Mouse (Mus musculus) hindbrain, embryonic 16.5 days (tissue): Measurements from ENCODE around the gene Pycard. TPM values are rescaled to one million over a fixed set of nuclear protein-coding genes. Genes with fewer than 3 reads are reported as not detected.
"Not testable (repeated sequence)": the region's sequence is repeated elsewhere in the genome, so short reads cannot be mapped to it uniquely, and the experiment has no call there.

Experiments used
- ATAC-seq: fragments of 200-750 bp; cut with Nextera tagmentation; 2 replicates; pipeline ENCODE4 v1.8.0; 2017; ENCODE audit warnings: moderate TSS enrichment, moderate library complexity
- H3K27ac ChIP-seq: fragments of 300-500 bp; sonication (generic); 2 replicates; pipeline ENCODE4 v1.5.1; 2014; ENCODE audit warnings: low read depth, mild to moderate bottlenecking, control low read depth, low read length, moderate library complexity
- H3K27me3 ChIP-seq: fragments of 300-500 bp; sonication (generic); replicated peaks from 2 replicates; pipeline ENCODE4 v1.6.1; 2014; ENCODE audit warnings: low read length; ENCODE audit not compliant: control insufficient read depth, insufficient read depth
- H3K36me3 ChIP-seq: fragments of 300-500 bp; sonication (generic); 2 replicates; pipeline ENCODE4 v1.6.1; 2014; ENCODE audit warnings: mild to moderate bottlenecking, low read length, moderate library complexity, mixed read lengths; ENCODE audit not compliant: control insufficient read depth, insufficient read depth
- H3K4me1 ChIP-seq: fragments of 300-500 bp; sonication (generic); 2 replicates; pipeline ENCODE4 v1.6.1; 2014; ENCODE audit warnings: low read depth, low read length; ENCODE audit not compliant: control insufficient read depth, insufficient read depth
- H3K4me2 ChIP-seq: fragments of 300-500 bp; sonication (generic); 2 replicates; pipeline ENCODE4 v1.6.1; 2014; ENCODE audit warnings: mild to moderate bottlenecking, low read length, control low read depth, moderate library complexity
- H3K4me3 ChIP-seq: fragments of 300-500 bp; sonication (generic); 2 replicates; pipeline ENCODE4 v1.5.1; 2014; ENCODE audit warnings: mild to moderate bottlenecking, low read length, control low read depth, moderate library complexity
- H3K9ac ChIP-seq: fragments of 300-500 bp; sonication (generic); 2 replicates; pipeline ENCODE4 v1.6.1; 2014; ENCODE audit warnings: low read depth, mild to moderate bottlenecking, control low read depth, low read length, moderate library complexity
- H3K9me3 ChIP-seq: fragments of 300-500 bp; sonication (generic); 2 replicates; pipeline ENCODE4 v1.6.1; 2014; ENCODE audit warnings: mild to moderate bottlenecking, low read length, moderate library complexity; ENCODE audit not compliant: control insufficient read depth
- WGBS: fragments of 180-500 bp; shearing (Covaris S2); extraction: QIAGEN DNeasy Blood & Tissue Kit; methylation state at CpG from one replicate; pipeline ENCODE4 v1.1.7; 2014; 5-methylcytosine and 5-hydroxymethylcytosine counted together
- polyA plus RNA-seq: library from polyadenylated mRNA; unstranded; fragments of >200 nt; fragmentation: Nextera tagmentation; extraction: Ambion mirVana; gene quantifications from 2 replicates; pipeline ENCODE4 v1.2.1, GENCODE M21; 2015

Gene Pycard
- polyA plus RNA-seq = 7.3 and 9.3 TPM in 2 replicates

DNA sequence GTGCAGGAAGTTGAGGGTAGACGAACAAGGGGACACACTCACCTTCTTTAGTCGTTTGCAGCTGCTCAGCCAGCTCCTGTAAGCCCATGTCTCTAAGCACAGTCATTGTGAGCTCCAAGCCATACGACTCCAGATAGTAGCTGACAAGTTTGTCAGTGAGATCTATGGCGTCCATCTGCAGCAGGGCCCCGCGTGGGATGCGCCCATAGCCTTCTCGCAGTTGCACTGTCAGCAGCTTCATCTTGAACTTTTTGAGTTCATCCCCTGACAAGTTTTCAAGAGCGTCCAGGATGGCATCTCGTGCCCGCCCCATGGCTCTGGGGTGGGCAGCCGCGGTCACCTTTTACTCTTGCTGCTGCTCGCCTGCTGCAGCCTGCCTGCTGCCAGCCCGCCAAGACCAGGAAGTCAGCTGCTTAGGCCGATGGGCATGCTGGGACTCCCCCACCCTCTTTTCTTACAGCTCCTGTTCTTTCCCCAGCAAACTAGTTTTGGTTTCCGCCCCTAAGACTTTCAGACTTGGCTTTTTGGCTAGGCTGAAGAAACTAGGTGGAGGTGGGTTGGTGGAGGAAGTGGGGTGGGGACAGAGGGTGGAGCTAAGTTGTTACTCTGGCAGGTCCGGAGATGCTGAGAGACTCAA is at the start of gene Pycard:
Gene Pycard (minus strand): TSS at position 527 of the 637 bp plus-strand sequence.
- Histone ChIP-seq H3K4me3 (peak within 1 kb of the TSS; percentile 14; the same call in 1 of the 2 replicates), H3K4me2 (peak within 1 kb of the TSS; percentile 47), H3K36me3 (peaks cover 7% of the 10 kb centered on the region; the same call in 1 of the 2 replicates), H3K9me3 (no peaks in the 10 kb centered on the region), H3K27me3 (no peaks in the 10 kb centered on the region), H3K4me1 (no peaks in the 10 kb centered on the region), H3K9ac (peak within 1 kb of the TSS; percentile 43; the same call in 1 of the 2 replicates), H3K27ac (no peak within 1 kb of the TSS)
- WGBS = 23% methylated on average over 18 of the region's 18 CpGs
- ATAC-seq = peak; percentile 29; the same call in 1 of the 2 replicates

DNA sequence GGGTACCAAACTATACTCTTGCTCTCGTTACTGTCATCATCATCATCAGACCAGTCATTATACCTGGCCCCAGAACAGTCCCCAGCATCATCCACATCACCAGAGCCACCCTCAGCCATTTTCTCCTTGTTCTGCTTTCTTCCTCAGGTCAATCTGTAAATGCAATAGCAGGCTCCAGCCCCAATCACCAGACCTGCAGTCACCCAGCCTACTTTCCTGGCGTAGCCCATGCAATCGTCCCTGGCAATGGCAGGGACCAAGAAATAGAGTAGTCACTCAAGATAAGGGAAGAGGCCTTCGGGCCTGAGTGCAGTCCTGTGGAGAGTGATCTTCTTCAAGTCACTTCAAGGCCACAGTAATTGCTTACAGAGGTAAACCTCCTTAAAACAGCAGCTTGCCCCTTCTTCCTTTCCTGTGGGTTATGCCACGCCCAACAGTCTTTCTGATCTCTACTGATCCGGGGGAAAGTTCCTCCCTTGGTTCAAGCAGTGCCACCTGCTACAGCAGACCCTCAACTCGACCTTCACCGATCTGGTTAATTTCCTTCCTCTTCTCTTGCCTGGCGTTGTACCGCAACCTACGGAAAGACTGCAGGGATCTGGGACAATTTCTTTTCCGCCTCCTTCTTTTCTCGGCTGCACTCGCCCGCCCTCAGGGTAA is 48.6 kb upstream of the Pycard start:
- not testable (repeated sequence) for H3K27me3 ChIP-seq, H3K9me3 ChIP-seq, H3K4me1 ChIP-seq, H3K4me2 ChIP-seq, H3K4me3 ChIP-seq, H3K27ac ChIP-seq, H3K36me3 ChIP-seq, H3K9ac ChIP-seq, ATAC-seq
- WGBS = 85% methylated on average over 15 of the region's 15 CpGs

DNA sequence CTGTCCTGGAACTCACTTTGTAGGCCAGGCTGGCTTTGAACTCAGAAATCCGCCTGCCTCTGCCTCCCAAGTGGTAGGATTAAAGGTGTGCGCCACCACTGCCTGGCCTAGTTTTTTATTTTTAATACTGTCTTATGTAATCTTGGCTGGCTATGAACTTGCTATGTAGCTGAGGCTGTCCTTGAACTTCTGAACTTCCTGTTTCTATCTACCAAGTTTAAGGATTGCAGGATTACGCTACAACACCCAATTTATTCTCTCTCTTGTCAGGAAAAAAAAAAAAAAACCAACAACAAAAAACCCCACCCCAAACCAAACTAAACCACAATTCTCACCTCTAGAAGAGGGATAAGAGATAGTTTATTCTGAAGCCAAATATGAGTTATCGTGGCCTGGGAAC is 39.9 kb upstream of the Pycard start:
- no peak overlapping the region for H3K4me2 ChIP-seq
- no peaks in the 10 kb centered on the region for H3K36me3 ChIP-seq
- no peak overlapping the region for H3K4me3 ChIP-seq
- WGBS = 97% methylated on average over 4 of the region's 4 CpGs
- H3K27ac ChIP-seq = no peak overlapping the region
- no peaks in the 10 kb centered on the region for H3K9me3 ChIP-seq
- ATAC-seq = no peak
- H3K9ac ChIP-seq = no peak overlapping the region
- H3K4me1 ChIP-seq = no peaks in the 10 kb centered on the region
- H3K27me3 ChIP-seq = no peaks in the 10 kb centered on the region

DNA sequence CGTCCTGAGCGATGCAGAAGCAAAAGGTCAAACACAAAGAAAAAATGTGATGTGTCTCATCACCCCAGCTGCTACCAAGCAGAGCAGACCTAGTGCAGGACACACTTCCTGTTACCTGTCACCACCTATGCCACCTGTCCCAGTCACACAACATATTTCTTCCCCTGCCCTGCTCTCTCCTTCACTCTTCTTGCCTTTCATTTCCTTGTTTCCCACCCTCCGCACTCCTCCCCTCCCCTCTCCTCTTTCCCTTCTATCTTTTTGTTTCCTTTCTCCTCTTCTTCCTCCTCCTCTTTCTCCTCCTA is 39.3 kb upstream of the Pycard start:
- no peak overlapping the region for H3K27ac ChIP-seq
- H3K9me3 ChIP-seq = no peaks in the 10 kb centered on the region
- no peaks in the 10 kb centered on the region for H3K4me1 ChIP-seq
- ATAC-seq = no peak
- no peak overlapping the region for H3K4me3 ChIP-seq
- H3K9ac ChIP-seq = no peak overlapping the region
- H3K4me2 ChIP-seq = no peak overlapping the region
- H3K27me3 ChIP-seq = no peaks in the 10 kb centered on the region
- WGBS = 94% methylated on average over 3 of the region's 3 CpGs
- no peaks in the 10 kb centered on the region for H3K36me3 ChIP-seq

DNA sequence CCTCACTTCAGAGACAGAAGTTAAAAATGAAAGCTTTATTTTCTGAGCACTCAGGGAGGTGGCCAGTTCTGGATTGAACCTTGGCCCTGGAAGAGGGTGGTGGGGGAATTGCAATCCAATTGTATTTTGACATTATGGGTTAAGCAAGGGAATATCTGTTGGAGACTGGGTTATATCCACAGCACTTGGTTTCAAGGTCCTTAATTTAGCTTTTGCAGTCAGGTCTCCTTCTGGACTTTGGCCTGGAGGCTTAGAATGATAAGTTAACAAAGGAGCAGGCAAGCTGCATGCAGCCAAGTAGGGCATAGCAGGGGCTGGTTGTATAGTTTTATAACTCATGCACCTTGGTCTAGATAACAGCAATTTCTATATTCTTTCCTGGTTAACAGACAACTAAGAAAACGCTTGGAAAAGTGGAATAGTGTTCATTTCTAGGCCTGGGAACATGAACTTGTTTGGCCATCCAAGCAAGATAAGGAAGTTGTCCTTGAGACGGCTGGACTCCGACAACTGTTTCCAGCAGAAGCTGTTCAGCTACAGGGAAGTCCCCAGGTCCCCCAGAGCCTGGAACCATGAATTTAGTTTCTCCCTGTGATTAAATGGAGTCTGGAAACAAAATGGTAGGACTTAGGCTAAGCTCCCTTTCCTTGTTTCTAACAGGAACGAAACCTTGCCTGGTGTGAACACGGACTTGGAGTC is 38.8 kb upstream of the Pycard start:
- H3K9ac ChIP-seq = no peak overlapping the region
- no peaks in the 10 kb centered on the region for H3K4me1 ChIP-seq
- no peak overlapping the region for H3K27ac ChIP-seq
- no peak for ATAC-seq
- H3K4me2 ChIP-seq = no peak overlapping the region
- H3K4me3 ChIP-seq = no peak overlapping the region
- H3K27me3 ChIP-seq = no peaks in the 10 kb centered on the region
- WGBS = 88% methylated on average over 5 of the region's 5 CpGs
- no peaks in the 10 kb centered on the region for H3K9me3 ChIP-seq
- H3K36me3 ChIP-seq = no peaks in the 10 kb centered on the region

DNA sequence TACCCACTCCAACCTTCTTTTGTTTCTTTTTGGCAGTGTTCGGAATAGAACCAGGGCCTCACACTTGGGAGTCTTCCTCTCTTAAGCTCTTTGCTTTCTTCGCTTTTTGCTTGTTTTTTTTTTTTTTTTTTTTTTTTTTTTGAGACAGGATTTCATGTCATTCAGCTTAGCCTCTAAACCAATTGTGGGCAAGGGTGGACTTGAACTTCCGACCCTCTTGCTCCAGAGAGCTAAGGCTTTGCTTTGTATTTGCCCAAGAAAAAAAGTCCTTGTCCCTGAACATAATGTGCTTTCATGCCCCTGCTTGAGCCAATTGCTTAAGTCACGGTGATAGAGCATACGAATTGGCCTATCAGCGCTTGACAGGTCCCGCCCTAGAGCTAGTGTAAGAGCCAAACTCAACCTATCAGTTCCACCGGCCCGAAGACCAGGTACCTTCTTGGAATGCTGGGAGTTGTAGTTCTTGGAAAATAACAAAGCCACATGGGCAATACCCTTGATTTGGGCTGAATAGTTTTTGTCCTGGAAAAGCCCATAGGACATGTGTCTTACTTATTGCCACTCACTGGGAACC is 37.8 kb upstream of the Pycard start:
- Histone ChIP-seq H3K9me3 (no peaks in the 10 kb centered on the region), H3K27me3 (no peaks in the 10 kb centered on the region), H3K36me3 (no peaks in the 10 kb centered on the region), H3K4me3 (no peak overlapping the region), H3K27ac (no peak overlapping the region), H3K4me2 (no peak overlapping the region), H3K4me1 (no peaks in the 10 kb centered on the region), H3K9ac (no peak overlapping the region)
- whole genome bisulfite sequencing = 45% methylated on average over 9 of the region's 9 CpGs
- ATAC-seq = peak; percentile 65

DNA sequence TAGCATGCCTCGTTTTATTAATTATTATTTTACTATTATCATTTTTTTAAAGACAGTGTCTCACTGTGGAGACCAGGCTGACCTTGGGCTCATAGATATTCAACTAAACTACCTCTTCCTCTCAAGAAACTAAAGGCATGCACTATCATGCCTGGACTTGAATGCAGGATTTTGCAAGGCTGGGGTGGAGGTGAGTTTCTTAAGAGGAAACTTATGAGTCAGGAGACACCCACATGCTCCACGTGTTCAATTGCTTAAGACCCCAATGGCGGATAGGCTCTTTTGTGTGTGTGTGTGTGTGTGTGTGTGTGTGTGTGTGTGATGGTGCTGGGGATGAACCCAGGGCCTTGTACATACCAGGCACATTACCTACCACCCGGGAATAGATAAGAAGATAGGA is 31.7 kb upstream of the Pycard start:
- WGBS = 85% methylated on average over 4 of the region's 4 CpGs
- no peaks in the 10 kb centered on the region for H3K27me3 ChIP-seq
- no peaks in the 10 kb centered on the region for H3K4me1 ChIP-seq
- no peak for ATAC-seq
- H3K36me3 ChIP-seq = no peaks in the 10 kb centered on the region
- no peaks in the 10 kb centered on the region for H3K9me3 ChIP-seq
- no peak overlapping the region for H3K4me2 ChIP-seq
- no peak overlapping the region for H3K4me3 ChIP-seq
- H3K9ac ChIP-seq = no peak overlapping the region
- no peak overlapping the region for H3K27ac ChIP-seq

DNA sequence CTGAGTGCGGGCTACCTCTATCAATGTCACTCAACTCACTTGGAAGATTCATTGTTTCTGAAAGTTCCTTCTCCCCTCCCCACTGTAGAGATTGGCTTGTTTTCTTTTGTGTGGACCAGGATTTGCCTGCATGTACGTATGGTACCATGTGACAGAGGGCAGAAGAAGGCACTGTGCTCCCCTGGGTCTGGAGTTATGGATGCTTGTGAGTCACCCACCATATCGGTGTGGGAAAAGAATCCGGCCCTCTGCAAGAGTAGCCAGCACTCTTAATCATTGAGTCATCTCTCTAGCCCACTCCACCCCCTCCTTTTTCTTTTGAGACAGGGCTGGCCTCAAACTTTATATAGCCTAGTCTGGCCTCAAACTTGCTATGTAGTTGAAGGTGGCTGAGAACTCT is 31.3 kb upstream of the Pycard start:
- no peaks in the 10 kb centered on the region for H3K9me3 ChIP-seq
- WGBS = 87% methylated on average over 4 of the region's 4 CpGs
- no peaks in the 10 kb centered on the region for H3K36me3 ChIP-seq
- no peak overlapping the region for H3K27ac ChIP-seq
- no peak overlapping the region for H3K9ac ChIP-seq
- H3K4me2 ChIP-seq = no peak overlapping the region
- H3K4me1 ChIP-seq = no peaks in the 10 kb centered on the region
- no peak for ATAC-seq
- no peaks in the 10 kb centered on the region for H3K27me3 ChIP-seq
- H3K4me3 ChIP-seq = no peak overlapping the region

DNA sequence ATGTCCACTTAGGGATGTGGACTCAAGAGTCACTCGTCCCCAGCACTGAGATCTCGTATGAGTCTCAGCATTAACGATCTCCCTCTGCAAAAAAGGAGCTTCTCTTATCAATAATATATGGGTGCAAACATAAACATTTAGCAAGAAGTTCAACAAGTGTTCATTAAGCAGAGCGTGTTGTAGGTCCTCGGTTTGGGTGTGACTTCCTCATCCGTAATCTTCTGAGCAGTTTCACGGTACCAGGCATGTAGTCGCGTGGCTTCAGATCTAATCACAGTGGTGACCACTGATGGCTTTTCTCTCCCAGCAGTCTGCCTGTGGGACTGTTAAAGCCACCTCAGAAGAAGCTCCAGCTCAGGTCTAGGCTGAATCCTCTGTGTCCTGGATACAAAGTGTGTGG is 30.7 kb upstream of the Pycard start:
- no peaks in the 10 kb centered on the region for H3K36me3 ChIP-seq
- no peak overlapping the region for H3K9ac ChIP-seq
- H3K4me1 ChIP-seq = no peaks in the 10 kb centered on the region
- no peak for ATAC-seq
- H3K4me2 ChIP-seq = no peak overlapping the region
- no peaks in the 10 kb centered on the region for H3K27me3 ChIP-seq
- no peak overlapping the region for H3K4me3 ChIP-seq
- WGBS = 98% methylated on average over 9 of the region's 9 CpGs
- no peak overlapping the region for H3K27ac ChIP-seq
- no peaks in the 10 kb centered on the region for H3K9me3 ChIP-seq
